Mouse (Mus musculus): ENCODE data around the gene Serpinh1. TPM values are rescaled to one million over a fixed set of nuclear protein-coding genes. Genes with fewer than 3 reads are reported as not detected.

Gene Serpinh1
- polyA plus RNA-seq, 1 experiment from 2014 or later: 1,327 TPM

GRCm38 (mm10) chr7:99322691-99323320 is 30.2 kb downstream of the Serpinh1 start:
- no peak overlapping the region for H3K4me3 ChIP-seq (replicated peaks; ENCODE audit: low read length)
- no peaks in the 10 kb centered on the region for H3K36me3 ChIP-seq (ENCODE audit: control insufficient read depth, insufficient read depth, low read length)
- H3K27ac ChIP-seq (ENCODE audit: low read length): no peak overlapping the region
- H3K4me2 ChIP-seq (ENCODE audit: low read depth, low read length): no peak overlapping the region
- no peaks in the 10 kb centered on the region for H3K27me3 ChIP-seq (ENCODE audit: control insufficient read depth, insufficient read depth, low read length)
- no peak for ATAC-seq (ENCODE audit: insufficient read depth, low FRiP score)
- H3K4me1 ChIP-seq (ENCODE audit: control insufficient read depth, insufficient read depth, low read length): 0 out of 2 replicates have a peak, but pooled peaks cover 10% of the 10 kb centered on the region
- 77% methylated on average over 6 of the region's 6 CpGs for WGBS
- no peak overlapping the region for H3K9ac ChIP-seq (ENCODE audit: low read length)
- no peaks in the 10 kb centered on the region for H3K9me3 ChIP-seq (replicated peaks; ENCODE audit: control insufficient read depth, low read length)

GRCm38 (mm10) chr7:99320524-99320923 is 32.5 kb downstream of the Serpinh1 start:
- Histone ChIP-seq H3K9ac (ENCODE audit: low read length) (no peak overlapping the region), H3K36me3 (ENCODE audit: control insufficient read depth, insufficient read depth, low read length) (no peaks in the 10 kb centered on the region), H3K27me3 (ENCODE audit: control insufficient read depth, insufficient read depth, low read length) (no peaks in the 10 kb centered on the region), H3K9me3 (replicated peaks; ENCODE audit: control insufficient read depth, low read length) (no peaks in the 10 kb centered on the region), H3K27ac (ENCODE audit: low read length) (no peak overlapping the region), H3K4me2 (ENCODE audit: low read depth, low read length) (no peak overlapping the region), H3K4me1 (ENCODE audit: control insufficient read depth, insufficient read depth, low read length) (0 out of 2 replicates have a peak, but pooled peaks cover 10% of the 10 kb centered on the region), H3K4me3 (replicated peaks; ENCODE audit: low read length) (no peak overlapping the region)
- 38% methylated on average over 14 of the region's 14 CpGs for WGBS
- ATAC-seq (ENCODE audit: insufficient read depth, low FRiP score): no peak

- 61% methylated on average over 7 of the region's 7 CpGs for WGBS
- no peaks in the 10 kb centered on the region for H3K9me3 ChIP-seq (replicated peaks; ENCODE audit: control insufficient read depth, low read length)
- no peak overlapping the region for H3K4me2 ChIP-seq (ENCODE audit: low read depth, low read length)
- no peak for ATAC-seq (ENCODE audit: insufficient read depth, low FRiP score)
- no peaks in the 10 kb centered on the region for H3K36me3 ChIP-seq (ENCODE audit: control insufficient read depth, insufficient read depth, low read length)
- H3K4me3 ChIP-seq (replicated peaks; ENCODE audit: low read length): no peak overlapping the region
- no peak overlapping the region for H3K9ac ChIP-seq (ENCODE audit: low read length)
- no peaks in the 10 kb centered on the region for H3K27me3 ChIP-seq (ENCODE audit: control insufficient read depth, insufficient read depth, low read length)
- no peak overlapping the region for H3K27ac ChIP-seq (ENCODE audit: low read length)
- 0 out of 2 replicates have a peak, but pooled peaks cover 13% of the 10 kb centered on the region for H3K4me1 ChIP-seq (ENCODE audit: control insufficient read depth, insufficient read depth, low read length)
Measured at GRCm38 (mm10) chr7:99317475-99317874, 35.6 kb downstream of the Serpinh1 start.

GRCm38 (mm10) chr7:99316207-99316606 is 36.8 kb downstream of the Serpinh1 start:
- no peak overlapping the region for H3K27ac ChIP-seq (ENCODE audit: low read length)

GRCm38 (mm10) chr7:99314565-99314964 is 38.5 kb downstream of the Serpinh1 start:
- WGBS: 75% methylated on average over 4 of the region's 4 CpGs
- peaks cover 9% of the 10 kb centered on the region; the same call in 1 of the 2 replicates for H3K4me1 ChIP-seq (ENCODE audit: control insufficient read depth, insufficient read depth, low read length)
- H3K27me3 ChIP-seq (ENCODE audit: control insufficient read depth, insufficient read depth, low read length): no peaks in the 10 kb centered on the region
- no peak overlapping the region for H3K9ac ChIP-seq (ENCODE audit: low read length)
- no peaks in the 10 kb centered on the region for H3K9me3 ChIP-seq (replicated peaks; ENCODE audit: control insufficient read depth, low read length)
- H3K27ac ChIP-seq (ENCODE audit: low read length): no peak overlapping the region
- no peak for ATAC-seq (ENCODE audit: insufficient read depth, low FRiP score)
- no peak overlapping the region for H3K4me2 ChIP-seq (ENCODE audit: low read depth, low read length)
- H3K36me3 ChIP-seq (ENCODE audit: control insufficient read depth, insufficient read depth, low read length): no peaks in the 10 kb centered on the region
- no peak overlapping the region for H3K4me3 ChIP-seq (replicated peaks; ENCODE audit: low read length)

More at GRCm38 (mm10) chr7:99316207-99316606, 36.8 kb downstream of the Serpinh1 start:
- peaks cover 18% of the 10 kb centered on the region; the same call in 1 of the 2 replicates for H3K4me1 ChIP-seq (ENCODE audit: control insufficient read depth, insufficient read depth, low read length)
- no peak for ATAC-seq (ENCODE audit: insufficient read depth, low FRiP score)
- no peak overlapping the region for H3K4me2 ChIP-seq (ENCODE audit: low read depth, low read length)
- 67% methylated on average over 7 of the region's 7 CpGs for whole genome bisulfite sequencing
- no peaks in the 10 kb centered on the region for H3K36me3 ChIP-seq (ENCODE audit: control insufficient read depth, insufficient read depth, low read length)
- no peaks in the 10 kb centered on the region for H3K9me3 ChIP-seq (replicated peaks; ENCODE audit: control insufficient read depth, low read length)
- no peak overlapping the region for H3K4me3 ChIP-seq (replicated peaks; ENCODE audit: low read length)
- H3K27me3 ChIP-seq (ENCODE audit: control insufficient read depth, insufficient read depth, low read length): no peaks in the 10 kb centered on the region
- no peak overlapping the region for H3K9ac ChIP-seq (ENCODE audit: low read length)

- WGBS: 67% methylated on average over 8 of the region's 8 CpGs
- no peaks in the 10 kb centered on the region for H3K27me3 ChIP-seq (ENCODE audit: control insufficient read depth, insufficient read depth, low read length)
- no peaks in the 10 kb centered on the region for H3K9me3 ChIP-seq (replicated peaks; ENCODE audit: control insufficient read depth, low read length)
- no peaks in the 10 kb centered on the region for H3K36me3 ChIP-seq (ENCODE audit: control insufficient read depth, insufficient read depth, low read length)
- H3K4me1 ChIP-seq (ENCODE audit: control insufficient read depth, insufficient read depth, low read length): peaks cover 9% of the 10 kb centered on the region; the same call in 1 of the 2 replicates
- H3K9ac ChIP-seq (ENCODE audit: low read length): no peak overlapping the region
- H3K27ac ChIP-seq (ENCODE audit: low read length): no peak overlapping the region
- no peak for ATAC-seq (ENCODE audit: insufficient read depth, low FRiP score)
- no peak overlapping the region for H3K4me2 ChIP-seq (ENCODE audit: low read depth, low read length)
- H3K4me3 ChIP-seq (replicated peaks; ENCODE audit: low read length): no peak overlapping the region
Measured at GRCm38 (mm10) chr7:99313253-99313652, 39.8 kb downstream of the Serpinh1 start.

- H3K4me2 ChIP-seq (ENCODE audit: low read depth, low read length): no peak overlapping the region
- H3K27ac ChIP-seq (ENCODE audit: low read length): no peak overlapping the region
- no peak for ATAC-seq (ENCODE audit: insufficient read depth, low FRiP score)
- H3K4me3 ChIP-seq (replicated peaks; ENCODE audit: low read length): no peak overlapping the region
- H3K9me3 ChIP-seq (replicated peaks; ENCODE audit: control insufficient read depth, low read length): no peaks in the 10 kb centered on the region
- peaks cover 9% of the 10 kb centered on the region; the same call in 1 of the 2 replicates for H3K4me1 ChIP-seq (ENCODE audit: control insufficient read depth, insufficient read depth, low read length)
- H3K9ac ChIP-seq (ENCODE audit: low read length): no peak overlapping the region
- WGBS: 32% methylated on average over 8 of the region's 8 CpGs
- H3K27me3 ChIP-seq (ENCODE audit: control insufficient read depth, insufficient read depth, low read length): no peaks in the 10 kb centered on the region
- H3K36me3 ChIP-seq (ENCODE audit: control insufficient read depth, insufficient read depth, low read length): no peaks in the 10 kb centered on the region
Measured at GRCm38 (mm10) chr7:99312671-99313143, 40.3 kb downstream of the Serpinh1 start.

- ATAC-seq (ENCODE audit: insufficient read depth, low FRiP score): no peak
- no peaks in the 10 kb centered on the region for H3K36me3 ChIP-seq (ENCODE audit: control insufficient read depth, insufficient read depth, low read length)
Measured at GRCm38 (mm10) chr7:99312058-99312457, 41.0 kb downstream of the Serpinh1 start.

GRCm38 (mm10) chr7:99311433-99311832 is 41.6 kb downstream of the Serpinh1 start:
- Histone ChIP-seq H3K27ac (ENCODE audit: low read length) (no peak overlapping the region), H3K9me3 (replicated peaks; ENCODE audit: control insufficient read depth, low read length) (no peaks in the 10 kb centered on the region), H3K4me1 (ENCODE audit: control insufficient read depth, insufficient read depth, low read length) (peaks cover 14% of the 10 kb centered on the region; the same call in 1 of the 2 replicates), H3K27me3 (ENCODE audit: control insufficient read depth, insufficient read depth, low read length) (no peaks in the 10 kb centered on the region), H3K4me3 (replicated peaks; ENCODE audit: low read length) (no peak overlapping the region), H3K36me3 (ENCODE audit: control insufficient read depth, insufficient read depth, low read length) (no peaks in the 10 kb centered on the region), H3K9ac (ENCODE audit: low read length) (no peak overlapping the region), H3K4me2 (ENCODE audit: low read depth, low read length) (no peak overlapping the region)
- 43% methylated on average over 7 of the region's 7 CpGs for WGBS
- ATAC-seq (ENCODE audit: insufficient read depth, low FRiP score): no peak

More at GRCm38 (mm10) chr7:99312058-99312457, 41.0 kb downstream of the Serpinh1 start:
- 62% methylated on average over 4 of the region's 4 CpGs for WGBS
- Histone ChIP-seq H3K4me3 (replicated peaks; ENCODE audit: low read length) (no peak overlapping the region), H3K4me2 (ENCODE audit: low read depth, low read length) (no peak overlapping the region), H3K9me3 (replicated peaks; ENCODE audit: control insufficient read depth, low read length) (no peaks in the 10 kb centered on the region), H3K9ac (ENCODE audit: low read length) (no peak overlapping the region), H3K27me3 (ENCODE audit: control insufficient read depth, insufficient read depth, low read length) (no peaks in the 10 kb centered on the region), H3K27ac (ENCODE audit: low read length) (no peak overlapping the region), H3K4me1 (ENCODE audit: control insufficient read depth, insufficient read depth, low read length) (peaks cover 9% of the 10 kb centered on the region; the same call in 1 of the 2 replicates)

All from stomach, embryonic 16.5 days (tissue).